Mouse (Mus musculus) liver, embryonic 14.5 days (tissue): ENCODE data around the gene AC124108.1.

Experiments
- CTCF ChIP-seq: IDR thresholded peaks from 2 replicates; pipeline ENCODE4 v1.5.1; 2016; ENCODE audit warnings: antibody characterized with exemption, low read depth, control low read depth
- EP300 ChIP-seq: IDR thresholded peaks from 2 replicates; pipeline ENCODE4 v1.6.1; 2016; ENCODE audit warnings: antibody characterized with exemption, low read depth

DNA sequence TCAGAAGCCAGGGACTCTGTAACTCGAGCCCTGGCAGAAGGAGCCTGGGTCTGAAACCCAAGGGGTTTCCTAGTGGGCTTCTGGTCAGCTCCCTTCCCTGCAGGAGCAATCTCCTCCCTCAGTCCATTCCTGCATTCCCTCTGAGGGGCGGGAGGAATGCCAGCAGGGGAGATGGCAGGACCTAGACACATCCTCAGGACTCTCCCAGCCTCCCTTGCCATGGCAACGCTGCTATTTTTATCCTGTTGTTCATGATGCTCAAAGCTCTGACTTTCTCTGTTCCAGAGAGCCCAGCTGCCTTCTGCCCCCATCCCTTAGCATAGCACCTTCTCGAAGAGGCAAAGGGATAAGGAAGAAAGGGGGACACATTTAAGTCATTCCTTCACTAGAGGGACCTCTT, 16.9 kb downstream of the AC124108.1 start:
- no peak for TF ChIP-seq CTCF
- TF ChIP-seq EP300 = no peak
